ENCODE assay signal across 8 mouse cellular contexts in the genomic region with DNA sequence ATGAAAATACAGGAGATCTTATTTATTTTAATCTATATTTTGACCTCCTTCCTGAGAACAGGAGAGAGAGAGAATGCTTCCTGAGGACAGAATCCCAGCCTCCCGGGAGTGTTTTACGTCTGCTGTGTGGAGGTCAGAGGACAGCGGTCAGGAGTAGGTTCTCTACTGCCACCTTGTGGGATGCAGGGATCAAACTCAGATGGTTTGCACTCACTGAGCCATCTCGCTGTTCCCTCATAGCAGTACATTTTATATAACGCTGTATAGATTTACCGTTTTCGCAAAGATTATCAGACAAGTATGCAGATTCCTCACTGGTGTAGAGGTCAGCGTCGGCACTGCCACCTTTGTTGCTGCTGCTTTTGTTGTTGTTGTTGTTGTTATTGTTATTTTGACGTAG. TPM values are rescaled to one million over a fixed set of nuclear protein-coding genes. Genes with fewer than 3 reads are reported as not detected.
A peak's percentile ranks its signal among the peaks of the same experiment; 100 is the strongest.
DNase-seq lines count a peak whose midpoint lies in the region; ATAC-seq and TF ChIP-seq lines count a peak whose summit lies in the region.

No protein-coding gene starts in this region.

- DNase-seq in layer of hippocampus, adult 2 months (ENCODE audit: low spot score in 2 of 2), result peak in 1 of 2 experiments; percentile 55
- no peak for DNase-seq in layer of hippocampus, adult 9-10 months (ENCODE audit: low spot score)
- peak; percentile 62 for DNase-seq in cerebellum, adult 11 months
- peak; percentile 54 for DNase-seq in forelimb bud, embryonic 11.5 days (ENCODE audit: low read depth, low spot score)
- peak; percentile 51 for DNase-seq in layer of hippocampus, adult 9-11 months
- DNase-seq in lung, postnatal 25 days (ENCODE audit: low spot score), result peak; percentile 84
- DNase-seq in right cerebral cortex, adult 2 months (ENCODE audit: low spot score in 2 of 2), result peak; percentile 53 to 60

- peak; percentile 75 to 81 for ATAC-seq in hematopoietic stem cell, adult 5-6 weeks (replicated peaks in 1 of 2; ENCODE audit: insufficient read depth in 1 of 2, low FRiP score in 2 of 2, low TSS enrichment in 1 of 2, low read depth in 1 of 2, poor library complexity in 2 of 2, severe bottlenecking in 2 of 2)

- peak; percentile 89 for TF ChIP-seq CTCF in layer of hippocampus, adult 2 months (conservative IDR thresholded peaks at IDR 0.05)

- no peak overlapping the region for H3K4me3 ChIP-seq in layer of hippocampus, adult 2 months

- peak overlapping the region; percentile 70 for H3K27ac ChIP-seq in layer of hippocampus, adult 2 months

RNA-seq across cellular contexts. Expression of a gene that starts 48.7 kb away (rescaled TPM):
- total RNA-seq in layer of hippocampus, adult 2 months (2021), result 10 to 100 TPM; 95.0 to 98.9 TPM
- 84.5 and 89.6 TPM in 2 replicates for total RNA-seq in hematopoietic stem cell, adult 5-6 weeks (2017)
